Mouse (Mus musculus) urinary bladder, postnatal 14 days (tissue): ENCODE results near the gene Rcan2.

ENCODE experiments used
- DNase-seq: peaks from one replicate; pipeline ENCODE4 v3.0.0; 2021; ENCODE audit warnings: low spot score

Rcan2 gene

GRCm38 (mm10) chr17:44077843-44078160, 276.7 kb downstream of the Rcan2 start:
- DNase-seq: no peak

- peak; percentile 88 for DNase-seq
Observed at GRCm38 (mm10) chr17:44078631-44079350, 277.6 kb downstream of the Rcan2 start, which contains the start of gene Enpp5. TSS of gene Enpp5 (plus strand) at chr17:44078813.

DNA sequence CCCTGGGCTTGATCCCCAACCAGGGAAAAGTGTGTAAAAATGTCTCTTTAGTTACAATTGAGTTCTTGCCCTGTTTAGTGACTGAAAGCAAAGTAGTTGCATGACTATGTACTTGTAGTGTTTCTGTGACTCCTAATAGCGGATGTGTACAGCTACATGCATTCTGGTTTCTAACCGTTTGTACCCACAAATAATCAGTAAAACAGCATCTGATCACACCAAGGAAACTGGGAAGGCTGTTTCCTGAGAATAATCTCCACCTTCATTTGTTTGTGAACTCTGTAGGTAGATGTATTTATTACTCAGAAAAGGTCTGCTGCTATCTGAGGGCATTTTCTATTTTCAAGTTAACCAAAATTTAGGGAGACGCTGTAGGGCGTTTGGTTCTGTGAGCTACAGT, 282.0 kb downstream of the Rcan2 start:
- no peak for DNase-seq

GRCm38 (mm10) chr17:44088226-44088625, 287.1 kb downstream of the Rcan2 start:
- DNase-seq: no peak
